ENCODE assay signal across 8 mouse cellular contexts in genomic region chr15:11406769-11407168, GRCm38 (mm10). TPM values are rescaled to one million over a fixed set of nuclear protein-coding genes. Genes with fewer than 3 reads are reported as not detected.
A peak's percentile ranks its signal among the peaks of the same experiment; 100 is the strongest.
DNase-seq lines count a peak whose midpoint lies in the region; ATAC-seq and TF ChIP-seq lines count a peak whose summit lies in the region.

No protein-coding gene starts in this region.

- H3K9me3 ChIP-seq in heart, embryonic 12.5 days (replicated peaks): no peaks in the 10 kb centered on the region
- H3K9me3 ChIP-seq in E14TG2a.4 (ENCODE audit: low read length): no peaks in the 10 kb centered on the region
- no peaks in the 10 kb centered on the region for H3K9me3 ChIP-seq in limb, embryonic 11.5 days (ENCODE audit: control insufficient read depth, low read length)

- 27% methylated on average over 9 of the region's 9 CpGs for WGBS in heart, embryonic 12.5 days
- WGBS in limb, embryonic 11.5 days: 25% methylated on average over 9 of the region's 9 CpGs

- H3K9ac ChIP-seq in heart, embryonic 12.5 days: no peak overlapping the region
- H3K9ac ChIP-seq in limb, embryonic 11.5 days (ENCODE audit: low read length): no peak overlapping the region

- DNase-seq in heart, postnatal 4 days: peak; percentile 20
- DNase-seq in limb, embryonic 11.5 days (ENCODE audit: low spot score): peak; percentile 49
- peak; percentile 51 for DNase-seq in retina, postnatal 1 day
- DNase-seq in gastrocnemius, adult 18-20 months (ENCODE audit: low spot score): no peak
- no peak for DNase-seq in urinary bladder, postnatal 4 days (ENCODE audit: low spot score in 2 of 2)

- no peaks in the 10 kb centered on the region for H3K4me1 ChIP-seq in heart, embryonic 12.5 days (replicated peaks)
- peaks cover 6% of the 10 kb centered on the region; the same call in 1 of the 2 replicates for H3K4me1 ChIP-seq in E14TG2a.4 (replicated peaks; ENCODE audit: low read depth, low read length)
- no peaks in the 10 kb centered on the region; the same call in 1 of the 2 replicates for H3K4me1 ChIP-seq in cortical plate, adult 2 months (ENCODE audit: control insufficient read depth, insufficient read depth, low read length)
- no peaks in the 10 kb centered on the region for H3K4me1 ChIP-seq in limb, embryonic 11.5 days (ENCODE audit: control insufficient read depth, insufficient read depth, low read length)

- H3K4me2 ChIP-seq in heart, embryonic 12.5 days: no peak overlapping the region
- H3K4me2 ChIP-seq in limb, embryonic 11.5 days (ENCODE audit: low read depth, severe bottlenecking): no peak overlapping the region

- peaks cover 4% of the 10 kb centered on the region; the same call in 1 of the 2 replicates for H3K27me3 ChIP-seq in heart, embryonic 12.5 days (replicated peaks)
- peaks cover 7% of the 10 kb centered on the region for H3K27me3 ChIP-seq in E14TG2a.4 (ENCODE audit: insufficient read depth, low read length)
- no peaks in the 10 kb centered on the region for H3K27me3 ChIP-seq in limb, embryonic 11.5 days (ENCODE audit: control insufficient read depth, insufficient read depth, low read length)

- no peak overlapping the region for H3K27ac ChIP-seq in heart, embryonic 12.5 days (ENCODE audit: poor library complexity, severe bottlenecking)
- no peak overlapping the region for H3K27ac ChIP-seq in cortical plate, adult 2 months (ENCODE audit: insufficient read depth, low read length)
- H3K27ac ChIP-seq in limb, embryonic 11.5 days (replicated peaks; ENCODE audit: low read depth, low read length): no peak overlapping the region

- H3K4me3 ChIP-seq in heart, embryonic 12.5 days: no peak overlapping the region
- peak overlapping the region; percentile 72 for H3K4me3 ChIP-seq in E14TG2a.4 (replicated peaks; ENCODE audit: low read length)
- H3K4me3 ChIP-seq in cortical plate, adult 2 months (ENCODE audit: insufficient read depth, low read length): no peak overlapping the region
- no peak overlapping the region for H3K4me3 ChIP-seq in limb, embryonic 11.5 days (ENCODE audit: low read depth, low read length)

- H3K36me3 ChIP-seq in heart, embryonic 12.5 days: no peaks in the 10 kb centered on the region
- no peaks in the 10 kb centered on the region for H3K36me3 ChIP-seq in E14TG2a.4 (ENCODE audit: insufficient read depth, low read length)
- no peaks in the 10 kb centered on the region for H3K36me3 ChIP-seq in limb, embryonic 11.5 days (ENCODE audit: control insufficient read depth, insufficient read depth, low read length)

- peak; percentile 83 for TF ChIP-seq CTCF in E14TG2a.4 (conservative IDR thresholded peaks at IDR 0.05; ENCODE audit: low read length)
- TF ChIP-seq CTCF in cortical plate, adult 2 months (IDR thresholded peaks at IDR 0.05; ENCODE audit: extremely low read depth, insufficient read depth, low read length): peak; percentile 23; the same call in 1 of the 2 replicates

- no peak for TF ChIP-seq POLR2A in cortical plate, adult 2 months (IDR thresholded peaks at IDR 0.05; ENCODE audit: extremely low read depth, insufficient read depth, low read length)

- ATAC-seq in heart, embryonic 12.5 days (ENCODE audit: insufficient number of reproducible peaks, low FRiP score): no peak
- no peak for ATAC-seq in limb, embryonic 11.5 days (ENCODE audit: insufficient number of reproducible peaks, low FRiP score, low TSS enrichment, low read depth)

RNA-seq across cellular contexts. Expression of gene Tars, which starts 7.3 kb away (rescaled TPM):
- 10 to 100 TPM; 33.0 TPM for total RNA-seq in heart, postnatal 4 days (2021)
- 45.0 and 46.6 TPM in 2 replicates for polyA plus RNA-seq in heart, embryonic 12.5 days (2016; fragmentation: Nextera tagmentation; extraction: Ambion mirVana)
- polyA plus RNA-seq in cortical plate, adult 2 months (2012; rRNA removed): 31.7 and 31.8 TPM in 2 replicates
- 84.8 and 89.8 TPM in 2 replicates for polyA plus RNA-seq in limb, embryonic 11.5 days (2014; fragmentation: Nextera tagmentation; extraction: Ambion mirVana)
- 10 to 100 TPM; 32.8 to 37.9 TPM for total RNA-seq in gastrocnemius, adult 18-20 months (2021)

Comparison
In these comparisons a context has a peak if more than half of its experiments do, and no peak if none do; other contexts are left out.
1. DNase-seq: peak in heart, postnatal 4 days (single experiment), limb, embryonic 11.5 days (single experiment) and retina, postnatal 1 day (single experiment); none in gastrocnemius, adult 18-20 months (single experiment) and urinary bladder, postnatal 4 days (0 of 2).